Mouse (Mus musculus): Measurements from ENCODE around the gene Nrm.

DNA sequence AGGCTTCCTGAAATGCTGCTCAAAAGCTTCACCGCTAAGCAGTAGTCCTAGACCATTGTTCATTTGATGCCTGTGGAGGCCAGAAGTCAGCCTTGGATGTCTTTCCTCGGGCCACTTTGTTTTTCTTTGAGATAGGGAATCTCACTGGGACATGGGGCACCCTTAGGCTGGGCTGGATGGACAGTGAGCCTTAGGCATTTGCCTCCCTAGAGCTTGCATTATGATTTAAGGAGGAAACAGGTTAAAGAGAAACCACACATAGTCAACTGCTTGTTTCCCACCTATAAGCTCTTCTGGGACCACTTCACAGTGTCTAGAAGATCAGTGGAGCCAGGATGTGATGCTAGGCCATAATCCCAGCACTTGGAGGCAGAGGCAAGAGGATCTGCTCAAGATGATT is 1.3 kb upstream of the Nrm start:
- TF ChIP-seq EP300 (IDR thresholded peaks at IDR 0.05; ENCODE audit: insufficient read depth, low read depth, low read length) (no peak), POLR2A (IDR thresholded peaks at IDR 0.05; ENCODE audit: insufficient read depth, low read depth, low read length) (no peak)

Measured in heart, adult 2 months (tissue).